Mouse (Mus musculus): ENCODE results near the gene Rnf227. TPM values are rescaled to one million over a fixed set of nuclear protein-coding genes. Genes with fewer than 3 reads are reported as not detected.
A peak's percentile ranks its signal among the peaks of the same experiment; 100 is the strongest.

Rnf227 gene
- polyA plus RNA-seq, 2 experiments, result 12.2 to 13.6 TPM

- Histone ChIP-seq H3K4me2 (replicated peaks; ENCODE audit: low read depth, low read length, severe bottlenecking) (peak within 1 kb of the TSS; percentile 96), H3K9me3 (ENCODE audit: control insufficient read depth, low read length) (no peaks in the 10 kb centered on the region), H3K27ac (replicated peaks; ENCODE audit: low read depth, low read length) (no peak within 1 kb of the TSS), H3K27me3 (ENCODE audit: control insufficient read depth, insufficient read depth, low read length) (peaks cover 16% of the 10 kb centered on the region), H3K4me1 (ENCODE audit: control insufficient read depth, insufficient read depth, low read length) (peaks cover 38% of the 10 kb centered on the region), H3K9ac (ENCODE audit: low read depth, low read length, severe bottlenecking) (peak within 1 kb of the TSS; percentile 56), H3K36me3 (ENCODE audit: control insufficient read depth, insufficient read depth, low read length) (no peaks in the 10 kb centered on the region), H3K4me3 (replicated peaks; ENCODE audit: low read length) (peak within 1 kb of the TSS; percentile 54)
- TF ChIP-seq POLR2A (IDR thresholded peaks at IDR 0.05; ENCODE audit: borderline replicate concordance, extremely low read depth, insufficient read depth, insufficient read length), result no peak
- DNase-seq (ENCODE audit: low spot score) (peak; percentile 90), ATAC-seq (ENCODE audit: low FRiP score, low read depth) (peak; percentile 21; the same call in 1 of the 2 replicates)
- 10% methylated on average over 26 of the region's 26 CpGs for WGBS
Measured at GRCm38 (mm10) chr11:69325628-69326407, 14.4 kb upstream of the Rnf227 start, which contains the start of gene Kcnab3. Gene Kcnab3 (plus strand): TSS chr11:69326258.

DNA sequence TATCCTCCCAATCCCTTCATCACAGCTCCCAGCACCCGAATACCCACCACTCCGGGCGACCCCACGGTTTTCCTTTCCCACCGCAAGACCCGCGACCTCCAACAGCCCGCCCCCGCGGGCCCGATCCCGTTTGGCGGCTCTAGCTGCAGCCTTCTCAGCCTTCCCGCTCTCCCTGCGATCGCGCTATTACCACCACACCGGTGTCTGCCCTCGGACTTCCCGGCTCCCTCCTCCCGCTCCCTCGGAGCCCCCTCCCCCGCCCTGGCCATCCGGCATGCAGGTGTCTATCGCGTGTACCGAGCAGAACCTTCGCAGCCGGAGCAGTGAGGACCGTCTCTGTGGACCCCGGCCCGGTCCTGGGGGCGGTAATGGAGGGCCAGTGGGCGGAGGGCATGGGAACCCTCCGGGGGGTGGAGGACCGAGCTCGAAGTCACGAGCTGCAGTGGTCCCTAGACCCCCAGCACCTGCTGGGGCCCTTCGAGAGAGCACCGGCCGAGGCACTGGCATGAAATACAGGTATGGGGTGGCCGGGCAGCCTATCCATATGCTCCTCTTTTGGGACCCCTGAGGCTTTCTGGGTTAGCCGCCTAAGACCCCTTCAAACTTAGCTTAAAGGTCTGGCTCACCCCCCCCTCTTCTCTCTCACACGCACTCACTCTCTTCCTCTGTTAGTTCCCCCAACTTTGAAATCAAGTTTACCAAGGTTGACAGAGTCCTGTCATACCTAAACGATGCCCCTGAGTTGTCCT lies 13.7 kb upstream of the Rnf227 start:
- DNase-seq (ENCODE audit: low spot score), result no peak
- ATAC-seq (ENCODE audit: low FRiP score, low read depth), result no peak
- WGBS, result 2% methylated on average over 45 of the region's 45 CpGs
- Histone ChIP-seq H3K27ac (replicated peaks; ENCODE audit: low read depth, low read length) (no peak overlapping the region), H3K9ac (ENCODE audit: low read depth, low read length, severe bottlenecking) (peak overlapping the region; percentile 56), H3K4me1 (ENCODE audit: control insufficient read depth, insufficient read depth, low read length) (peaks cover 44% of the 10 kb centered on the region), H3K9me3 (ENCODE audit: control insufficient read depth, low read length) (no peaks in the 10 kb centered on the region), H3K27me3 (ENCODE audit: control insufficient read depth, insufficient read depth, low read length) (peaks cover 16% of the 10 kb centered on the region), H3K4me3 (replicated peaks; ENCODE audit: low read length) (peak overlapping the region; percentile 54), H3K36me3 (ENCODE audit: control insufficient read depth, insufficient read depth, low read length) (no peaks in the 10 kb centered on the region), H3K4me2 (replicated peaks; ENCODE audit: low read depth, low read length, severe bottlenecking) (peak overlapping the region; percentile 96)
- no peak for TF ChIP-seq POLR2A (IDR thresholded peaks at IDR 0.05; ENCODE audit: borderline replicate concordance, extremely low read depth, insufficient read depth, insufficient read length)

- no peak for ATAC-seq (ENCODE audit: low FRiP score, low read depth)
- H3K27me3 ChIP-seq (ENCODE audit: control insufficient read depth, insufficient read depth, low read length), result peaks cover 16% of the 10 kb centered on the region
Measured at GRCm38 (mm10) chr11:69327157-69327442, 13.2 kb upstream of the Rnf227 start.

DNA sequence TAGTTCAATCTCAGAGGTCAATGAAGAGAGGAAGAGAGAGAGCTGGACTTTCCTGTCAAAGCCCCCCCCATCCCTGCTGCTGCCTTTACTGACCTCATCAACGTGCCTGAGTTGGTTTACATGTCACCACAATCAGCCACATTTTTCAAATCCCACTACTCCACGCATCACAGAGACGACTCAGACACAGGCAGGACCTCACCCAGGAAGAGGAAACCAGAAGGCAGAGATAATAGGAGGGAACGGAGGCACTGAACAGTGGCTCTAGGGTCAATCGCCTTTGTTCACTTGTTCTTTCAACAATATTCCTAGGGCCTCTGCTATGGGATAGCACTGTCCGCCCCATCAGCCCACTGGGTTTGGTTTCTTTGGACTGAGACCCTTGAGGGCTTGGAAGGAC lies 12.6 kb upstream of the Rnf227 start:
- H3K36me3 ChIP-seq (ENCODE audit: control insufficient read depth, insufficient read depth, low read length), result no peaks in the 10 kb centered on the region
- H3K9ac ChIP-seq (ENCODE audit: low read depth, low read length, severe bottlenecking), result no peak overlapping the region
- ATAC-seq (ENCODE audit: low FRiP score, low read depth) (no peak), DNase-seq (ENCODE audit: low spot score) (no peak)
- H3K4me1 ChIP-seq (ENCODE audit: control insufficient read depth, insufficient read depth, low read length), result peaks cover 42% of the 10 kb centered on the region
- no peak overlapping the region for H3K27ac ChIP-seq (replicated peaks; ENCODE audit: low read depth, low read length)
- H3K4me3 ChIP-seq (replicated peaks; ENCODE audit: low read length), result no peak overlapping the region
- TF ChIP-seq POLR2A (IDR thresholded peaks at IDR 0.05; ENCODE audit: borderline replicate concordance, extremely low read depth, insufficient read depth, insufficient read length), result no peak
- peaks cover 16% of the 10 kb centered on the region for H3K27me3 ChIP-seq (ENCODE audit: control insufficient read depth, insufficient read depth, low read length)
- H3K9me3 ChIP-seq (ENCODE audit: control insufficient read depth, low read length), result no peaks in the 10 kb centered on the region
- 51% methylated on average over 6 of the region's 6 CpGs for WGBS
- H3K4me2 ChIP-seq (replicated peaks; ENCODE audit: low read depth, low read length, severe bottlenecking), result no peak overlapping the region

More at GRCm38 (mm10) chr11:69327157-69327442, 13.2 kb upstream of the Rnf227 start:
- 17% methylated on average over 8 of the region's 9 CpGs for WGBS
- Histone ChIP-seq H3K4me2 (replicated peaks; ENCODE audit: low read depth, low read length, severe bottlenecking) (peak overlapping the region; percentile 96; the same call in 1 of the 2 replicates), H3K36me3 (ENCODE audit: control insufficient read depth, insufficient read depth, low read length) (no peaks in the 10 kb centered on the region), H3K27ac (replicated peaks; ENCODE audit: low read depth, low read length) (no peak overlapping the region), H3K9me3 (ENCODE audit: control insufficient read depth, low read length) (no peaks in the 10 kb centered on the region), H3K4me3 (replicated peaks; ENCODE audit: low read length) (peak overlapping the region; percentile 54), H3K9ac (ENCODE audit: low read depth, low read length, severe bottlenecking) (no peak overlapping the region), H3K4me1 (ENCODE audit: control insufficient read depth, insufficient read depth, low read length) (peaks cover 43% of the 10 kb centered on the region)
- no peak for DNase-seq (ENCODE audit: low spot score)
- no peak for TF ChIP-seq POLR2A (IDR thresholded peaks at IDR 0.05; ENCODE audit: borderline replicate concordance, extremely low read depth, insufficient read depth, insufficient read length)

DNA sequence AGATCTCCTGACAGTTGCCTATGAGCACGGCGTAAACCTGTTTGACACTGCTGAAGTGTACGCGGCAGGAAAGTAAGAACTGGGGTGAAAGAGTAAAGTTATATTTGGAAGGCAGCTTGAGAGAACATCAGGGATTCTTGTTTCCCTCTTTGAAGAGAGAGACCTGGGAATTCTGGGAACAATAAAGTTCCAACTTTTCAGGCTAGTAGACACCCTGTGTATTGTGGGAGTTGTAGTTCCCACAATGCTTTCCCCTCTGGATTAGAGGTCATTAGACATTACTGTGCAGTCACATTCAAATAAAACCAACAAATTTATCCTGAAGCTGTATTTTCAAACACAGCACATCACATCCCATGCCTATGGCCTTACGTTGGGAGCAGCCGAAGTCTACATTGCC lies 11.7 kb upstream of the Rnf227 start:
- H3K27ac ChIP-seq (replicated peaks; ENCODE audit: low read depth, low read length), result no peak overlapping the region
- peaks cover 16% of the 10 kb centered on the region for H3K27me3 ChIP-seq (ENCODE audit: control insufficient read depth, insufficient read depth, low read length)
- H3K9ac ChIP-seq (ENCODE audit: low read depth, low read length, severe bottlenecking), result no peak overlapping the region
- ATAC-seq (ENCODE audit: low FRiP score, low read depth) (no peak), DNase-seq (ENCODE audit: low spot score) (no peak)
- peaks cover 41% of the 10 kb centered on the region for H3K4me1 ChIP-seq (ENCODE audit: control insufficient read depth, insufficient read depth, low read length)
- 93% methylated on average over 6 of the region's 6 CpGs for WGBS
- H3K4me2 ChIP-seq (replicated peaks; ENCODE audit: low read depth, low read length, severe bottlenecking), result no peak overlapping the region
- no peak overlapping the region for H3K4me3 ChIP-seq (replicated peaks; ENCODE audit: low read length)
- H3K9me3 ChIP-seq (ENCODE audit: control insufficient read depth, low read length), result no peaks in the 10 kb centered on the region
- H3K36me3 ChIP-seq (ENCODE audit: control insufficient read depth, insufficient read depth, low read length), result no peaks in the 10 kb centered on the region
- TF ChIP-seq POLR2A (IDR thresholded peaks at IDR 0.05; ENCODE audit: borderline replicate concordance, extremely low read depth, insufficient read depth, insufficient read length), result no peak
